Mouse (Mus musculus): ENCODE measurements at regions not wholly inside any gene's neighbourhood (a gene's known extent, or its start where the extent isn't known, plus 50 kb on each side); places are given as distances from the start of the nearest gene placed in this dataset.
A peak's percentile ranks its signal among the peaks of the same experiment; 100 is the strongest.

- TF ChIP-seq CTCF (IDR thresholded peaks at IDR 0.05; ENCODE audit: low read depth), result peak; percentile 48
- ATAC-seq, result no peak
- Histone ChIP-seq H3K4me1 (ENCODE audit: insufficient read depth, low read length) (no peaks in the 10 kb centered on the region), H3K36me3 (ENCODE audit: insufficient read depth, low read length) (no peaks in the 10 kb centered on the region), H3K4me2 (ENCODE audit: low read depth, low read length) (no peak overlapping the region), H3K9ac (replicated peaks; ENCODE audit: low read length) (no peak overlapping the region), H3K9me3 (ENCODE audit: low read length) (no peaks in the 10 kb centered on the region), H3K4me3 (ENCODE audit: low read length) (no peak overlapping the region), H3K27me3 (ENCODE audit: insufficient read depth, low read length) (no peaks in the 10 kb centered on the region; the same call in 1 of the 2 replicates), H3K27ac (no peak overlapping the region)
- DNase-seq (ENCODE audit: low spot score), result peak; percentile 43
- WGBS, result 94% methylated on average over 3 of the region's 3 CpGs
Observed at GRCm38 (mm10) chr10:120587179-120587578, 110.9 kb upstream of the Hmga2 start.

GRCm38 (mm10) chr10:120582497-120582896 is 106.2 kb upstream of the Hmga2 start:
- no peaks in the 10 kb centered on the region for H3K4me1 ChIP-seq (ENCODE audit: insufficient read depth, low read length)
- no peak overlapping the region for H3K4me2 ChIP-seq (ENCODE audit: low read depth, low read length)
- TF ChIP-seq CTCF (IDR thresholded peaks at IDR 0.05; ENCODE audit: low read depth), result no peak
- H3K4me3 ChIP-seq (ENCODE audit: low read length), result no peak overlapping the region
- H3K27me3 ChIP-seq (ENCODE audit: insufficient read depth, low read length), result no peaks in the 10 kb centered on the region; the same call in 1 of the 2 replicates
- no peak for ATAC-seq
- H3K27ac ChIP-seq, result no peak overlapping the region
- DNase-seq (ENCODE audit: low spot score), result peak; percentile 28
- H3K9ac ChIP-seq (replicated peaks; ENCODE audit: low read length), result no peak overlapping the region
- H3K36me3 ChIP-seq (ENCODE audit: insufficient read depth, low read length), result no peaks in the 10 kb centered on the region
- H3K9me3 ChIP-seq (ENCODE audit: low read length), result no peaks in the 10 kb centered on the region
- WGBS, result 44% methylated on average over 7 of the region's 7 CpGs

GRCm38 (mm10) chr10:120581547-120581946 is 105.3 kb upstream of the Hmga2 start:
- no peaks in the 10 kb centered on the region for H3K36me3 ChIP-seq (ENCODE audit: insufficient read depth, low read length)
- H3K4me3 ChIP-seq (ENCODE audit: low read length), result no peak overlapping the region
- ATAC-seq (peak; percentile 80), DNase-seq (ENCODE audit: low spot score) (peak; percentile 55)
- H3K9ac ChIP-seq (replicated peaks; ENCODE audit: low read length), result no peak overlapping the region
- H3K4me1 ChIP-seq (ENCODE audit: insufficient read depth, low read length), result no peaks in the 10 kb centered on the region
- WGBS, result 46% methylated on average over 6 of the region's 6 CpGs
- H3K4me2 ChIP-seq (ENCODE audit: low read depth, low read length), result no peak overlapping the region
- no peaks in the 10 kb centered on the region; the same call in 1 of the 2 replicates for H3K27me3 ChIP-seq (ENCODE audit: insufficient read depth, low read length)
- no peaks in the 10 kb centered on the region for H3K9me3 ChIP-seq (ENCODE audit: low read length)
- no peak for TF ChIP-seq CTCF (IDR thresholded peaks at IDR 0.05; ENCODE audit: low read depth)
- H3K27ac ChIP-seq, result no peak overlapping the region

GRCm38 (mm10) chr10:120576886-120577285 is 100.6 kb upstream of the Hmga2 start:
- Histone ChIP-seq H3K36me3 (ENCODE audit: insufficient read depth, low read length) (no peaks in the 10 kb centered on the region), H3K4me2 (ENCODE audit: low read depth, low read length) (no peak overlapping the region), H3K27ac (no peak overlapping the region), H3K4me3 (ENCODE audit: low read length) (no peak overlapping the region), H3K9ac (replicated peaks; ENCODE audit: low read length) (no peak overlapping the region), H3K27me3 (ENCODE audit: insufficient read depth, low read length) (no peaks in the 10 kb centered on the region), H3K9me3 (ENCODE audit: low read length) (no peaks in the 10 kb centered on the region), H3K4me1 (ENCODE audit: insufficient read depth, low read length) (no peaks in the 10 kb centered on the region)
- WGBS, result 74% methylated on average over 5 of the region's 5 CpGs
- ATAC-seq (no peak), DNase-seq (ENCODE audit: low spot score) (no peak)
- TF ChIP-seq CTCF (IDR thresholded peaks at IDR 0.05; ENCODE audit: low read depth), result no peak

GRCm38 (mm10) chr10:120576148-120576547 is 99.9 kb upstream of the Hmga2 start:
- DNase-seq (ENCODE audit: low spot score) (no peak), ATAC-seq (no peak)
- H3K4me2 ChIP-seq (ENCODE audit: low read depth, low read length), result no peak overlapping the region
- H3K4me3 ChIP-seq (ENCODE audit: low read length), result no peak overlapping the region
- TF ChIP-seq CTCF (IDR thresholded peaks at IDR 0.05; ENCODE audit: low read depth), result no peak
- H3K9ac ChIP-seq (replicated peaks; ENCODE audit: low read length), result no peak overlapping the region
- no peaks in the 10 kb centered on the region for H3K27me3 ChIP-seq (ENCODE audit: insufficient read depth, low read length)
- H3K27ac ChIP-seq, result no peak overlapping the region
- H3K36me3 ChIP-seq (ENCODE audit: insufficient read depth, low read length), result no peaks in the 10 kb centered on the region
- H3K4me1 ChIP-seq (ENCODE audit: insufficient read depth, low read length), result no peaks in the 10 kb centered on the region
- H3K9me3 ChIP-seq (ENCODE audit: low read length), result no peaks in the 10 kb centered on the region
- 28% methylated on average over 4 of the region's 4 CpGs for WGBS

- Histone ChIP-seq H3K4me3 (ENCODE audit: low read length) (no peak overlapping the region), H3K36me3 (ENCODE audit: insufficient read depth, low read length) (no peaks in the 10 kb centered on the region)
- no peak for TF ChIP-seq CTCF (IDR thresholded peaks at IDR 0.05; ENCODE audit: low read depth)
Observed at GRCm38 (mm10) chr10:120571340-120571739, 95.1 kb upstream of the Hmga2 start.

GRCm38 (mm10) chr10:120565992-120566391 is 89.7 kb upstream of the Hmga2 start:
- 93% methylated on average over 4 of the region's 4 CpGs for WGBS
- no peak overlapping the region for H3K27ac ChIP-seq
- ATAC-seq, result no peak

More at GRCm38 (mm10) chr10:120571340-120571739, 95.1 kb upstream of the Hmga2 start:
- no peak for ATAC-seq
- Histone ChIP-seq H3K27me3 (ENCODE audit: insufficient read depth, low read length) (no peaks in the 10 kb centered on the region), H3K9ac (replicated peaks; ENCODE audit: low read length) (no peak overlapping the region), H3K9me3 (ENCODE audit: low read length) (no peaks in the 10 kb centered on the region), H3K4me1 (ENCODE audit: insufficient read depth, low read length) (no peaks in the 10 kb centered on the region), H3K4me2 (ENCODE audit: low read depth, low read length) (no peak overlapping the region), H3K27ac (no peak overlapping the region)
- 36% methylated on average over 6 of the region's 6 CpGs for WGBS
- no peak for DNase-seq (ENCODE audit: low spot score)

More at GRCm38 (mm10) chr10:120565992-120566391, 89.7 kb upstream of the Hmga2 start:
- DNase-seq (ENCODE audit: low spot score), result no peak
- Histone ChIP-seq H3K36me3 (ENCODE audit: insufficient read depth, low read length) (no peaks in the 10 kb centered on the region), H3K27me3 (ENCODE audit: insufficient read depth, low read length) (no peaks in the 10 kb centered on the region), H3K4me2 (ENCODE audit: low read depth, low read length) (no peak overlapping the region), H3K9ac (replicated peaks; ENCODE audit: low read length) (no peak overlapping the region), H3K4me3 (ENCODE audit: low read length) (no peak overlapping the region), H3K9me3 (ENCODE audit: low read length) (no peaks in the 10 kb centered on the region), H3K4me1 (ENCODE audit: insufficient read depth, low read length) (peaks cover 6% of the 10 kb centered on the region; the same call in 1 of the 2 replicates)
- 0 out of 2 replicates have a peak, but pooled peaks have one; percentile 15 for TF ChIP-seq CTCF (IDR thresholded peaks at IDR 0.05; ENCODE audit: low read depth)

Data from hindbrain, postnatal 0 days (tissue).